Mouse (Mus musculus): ENCODE data around the gene Cycs.

DNA sequence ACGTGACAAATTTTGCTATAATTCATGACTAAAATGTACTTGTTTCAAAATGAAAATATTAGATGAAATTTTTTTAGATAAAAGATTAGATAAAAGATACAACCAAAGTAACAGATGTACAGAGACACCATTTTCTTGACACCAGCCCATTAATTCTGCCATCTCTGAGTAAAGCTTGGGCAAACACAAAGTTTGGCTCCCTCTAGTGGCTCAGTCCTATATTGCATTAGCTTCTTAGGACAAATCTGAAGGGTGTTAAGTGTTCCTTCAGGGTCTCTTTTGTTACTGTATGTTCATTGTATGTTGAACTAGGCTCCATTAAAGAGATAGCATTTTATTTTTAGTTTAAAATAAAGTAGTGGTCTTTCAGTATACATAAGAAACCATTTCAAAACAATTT, 21.9 kb upstream of the Cycs start:
- TF ChIP-seq CTCF (IDR thresholded peaks at IDR 0.05; ENCODE audit: low read depth) = peak; percentile 77
- TF ChIP-seq EP300 (IDR thresholded peaks at IDR 0.05; ENCODE audit: low read depth) = no peak

Data from liver, embryonic 14.5 days (tissue).